Mouse (Mus musculus): ENCODE measurements around the gene Isx. TPM values are rescaled to one million over a fixed set of nuclear protein-coding genes. Genes with fewer than 3 reads are reported as not detected.

Isx gene
- polyA plus RNA-seq, 1 experiment: 0.08 TPM

GRCm38 (mm10) chr8:74906333-74906732 is 33.4 kb downstream of the Isx start:
- no peak overlapping the region for H3K4me3 ChIP-seq (ENCODE audit: control insufficient read depth, insufficient read depth, low read length)
- no peak for DNase-seq
- WGBS: 85% methylated on average over 1 of the region's 1 CpGs
- H3K27me3 ChIP-seq (ENCODE audit: control insufficient read depth, insufficient read depth, low read length): no peaks in the 10 kb centered on the region
- no peaks in the 10 kb centered on the region for H3K4me1 ChIP-seq (replicated peaks; ENCODE audit: control insufficient read depth, insufficient read depth, low read length)
- H3K36me3 ChIP-seq (ENCODE audit: control insufficient read depth, insufficient read depth, low read length): no peaks in the 10 kb centered on the region
- no peak for TF ChIP-seq POLR2A (IDR thresholded peaks at IDR 0.05; ENCODE audit: control insufficient read depth, extremely low read depth, insufficient read depth, low read length, poor library complexity)
- no peak for TF ChIP-seq CTCF (IDR thresholded peaks at IDR 0.05; ENCODE audit: borderline replicate concordance, control insufficient read depth, extremely low read depth, insufficient read depth, low read length, poor library complexity)
- H3K27ac ChIP-seq (ENCODE audit: control insufficient read depth, insufficient read depth, low read length): no peak overlapping the region

- no peaks in the 10 kb centered on the region for H3K36me3 ChIP-seq (ENCODE audit: control insufficient read depth, insufficient read depth, low read length)
- no peak for TF ChIP-seq POLR2A (IDR thresholded peaks at IDR 0.05; ENCODE audit: control insufficient read depth, extremely low read depth, insufficient read depth, low read length, poor library complexity)
- no peak for TF ChIP-seq CTCF (IDR thresholded peaks at IDR 0.05; ENCODE audit: borderline replicate concordance, control insufficient read depth, extremely low read depth, insufficient read depth, low read length, poor library complexity)
- H3K27ac ChIP-seq (ENCODE audit: control insufficient read depth, insufficient read depth, low read length): no peak overlapping the region
- 88% methylated on average over 1 of the region's 1 CpGs for WGBS
- H3K4me1 ChIP-seq (replicated peaks; ENCODE audit: control insufficient read depth, insufficient read depth, low read length): no peaks in the 10 kb centered on the region
- DNase-seq: no peak
- H3K27me3 ChIP-seq (ENCODE audit: control insufficient read depth, insufficient read depth, low read length): no peaks in the 10 kb centered on the region
- no peak overlapping the region for H3K4me3 ChIP-seq (ENCODE audit: control insufficient read depth, insufficient read depth, low read length)
Observed at GRCm38 (mm10) chr8:74910708-74911107, 37.7 kb downstream of the Isx start.

GRCm38 (mm10) chr8:74920691-74921421 is 47.9 kb downstream of the Isx start:
- H3K27ac ChIP-seq (ENCODE audit: control insufficient read depth, insufficient read depth, low read length): no peak overlapping the region
- DNase-seq: no peak
- 76% methylated on average over 8 of the region's 8 CpGs for WGBS
- TF ChIP-seq CTCF (IDR thresholded peaks at IDR 0.05; ENCODE audit: borderline replicate concordance, control insufficient read depth, extremely low read depth, insufficient read depth, low read length, poor library complexity) (no peak), POLR2A (IDR thresholded peaks at IDR 0.05; ENCODE audit: control insufficient read depth, extremely low read depth, insufficient read depth, low read length, poor library complexity) (no peak)
- no peaks in the 10 kb centered on the region for H3K4me1 ChIP-seq (replicated peaks; ENCODE audit: control insufficient read depth, insufficient read depth, low read length)
- no peaks in the 10 kb centered on the region for H3K27me3 ChIP-seq (ENCODE audit: control insufficient read depth, insufficient read depth, low read length)
- H3K4me3 ChIP-seq (ENCODE audit: control insufficient read depth, insufficient read depth, low read length): no peak overlapping the region
- no peaks in the 10 kb centered on the region for H3K36me3 ChIP-seq (ENCODE audit: control insufficient read depth, insufficient read depth, low read length)

GRCm38 (mm10) chr8:74921882-74922518 is 49.0 kb downstream of the Isx start:
- Histone ChIP-seq H3K27ac (ENCODE audit: control insufficient read depth, insufficient read depth, low read length) (no peak overlapping the region), H3K36me3 (ENCODE audit: control insufficient read depth, insufficient read depth, low read length) (no peaks in the 10 kb centered on the region), H3K4me3 (ENCODE audit: control insufficient read depth, insufficient read depth, low read length) (no peak overlapping the region), H3K4me1 (replicated peaks; ENCODE audit: control insufficient read depth, insufficient read depth, low read length) (no peaks in the 10 kb centered on the region), H3K27me3 (ENCODE audit: control insufficient read depth, insufficient read depth, low read length) (no peaks in the 10 kb centered on the region)
- no peak for TF ChIP-seq CTCF (IDR thresholded peaks at IDR 0.05; ENCODE audit: borderline replicate concordance, control insufficient read depth, extremely low read depth, insufficient read depth, low read length, poor library complexity)
- no peak for TF ChIP-seq POLR2A (IDR thresholded peaks at IDR 0.05; ENCODE audit: control insufficient read depth, extremely low read depth, insufficient read depth, low read length, poor library complexity)
- 81% methylated on average over 4 of the region's 4 CpGs for WGBS
- no peak for DNase-seq

- H3K27ac ChIP-seq (ENCODE audit: control insufficient read depth, insufficient read depth, low read length): no peak overlapping the region
- no peak overlapping the region for H3K4me3 ChIP-seq (ENCODE audit: control insufficient read depth, insufficient read depth, low read length)
- no peaks in the 10 kb centered on the region for H3K4me1 ChIP-seq (replicated peaks; ENCODE audit: control insufficient read depth, insufficient read depth, low read length)
- H3K36me3 ChIP-seq (ENCODE audit: control insufficient read depth, insufficient read depth, low read length): no peaks in the 10 kb centered on the region
- no peak for DNase-seq
- no peaks in the 10 kb centered on the region for H3K27me3 ChIP-seq (ENCODE audit: control insufficient read depth, insufficient read depth, low read length)
- WGBS: 86% methylated on average over 1 of the region's 1 CpGs
- TF ChIP-seq POLR2A (IDR thresholded peaks at IDR 0.05; ENCODE audit: control insufficient read depth, extremely low read depth, insufficient read depth, low read length, poor library complexity) (no peak), CTCF (IDR thresholded peaks at IDR 0.05; ENCODE audit: borderline replicate concordance, control insufficient read depth, extremely low read depth, insufficient read depth, low read length, poor library complexity) (no peak)
Observed at GRCm38 (mm10) chr8:74927940-74928339, 55.0 kb downstream of the Isx start.

GRCm38 (mm10) chr8:74930731-74931130 is 57.8 kb downstream of the Isx start:
- peak; percentile 4 for DNase-seq
- Histone ChIP-seq H3K36me3 (ENCODE audit: control insufficient read depth, insufficient read depth, low read length) (no peaks in the 10 kb centered on the region), H3K27me3 (ENCODE audit: control insufficient read depth, insufficient read depth, low read length) (no peaks in the 10 kb centered on the region), H3K27ac (ENCODE audit: control insufficient read depth, insufficient read depth, low read length) (no peak overlapping the region), H3K4me1 (replicated peaks; ENCODE audit: control insufficient read depth, insufficient read depth, low read length) (no peaks in the 10 kb centered on the region), H3K4me3 (ENCODE audit: control insufficient read depth, insufficient read depth, low read length) (no peak overlapping the region)
- no peak for TF ChIP-seq CTCF (IDR thresholded peaks at IDR 0.05; ENCODE audit: borderline replicate concordance, control insufficient read depth, extremely low read depth, insufficient read depth, low read length, poor library complexity)
- 19% methylated on average over 3 of the region's 3 CpGs for WGBS

Data from thymus, adult 2 months (tissue).